ENCODE assay signal across 14 mouse cellular contexts in the genomic region with DNA sequence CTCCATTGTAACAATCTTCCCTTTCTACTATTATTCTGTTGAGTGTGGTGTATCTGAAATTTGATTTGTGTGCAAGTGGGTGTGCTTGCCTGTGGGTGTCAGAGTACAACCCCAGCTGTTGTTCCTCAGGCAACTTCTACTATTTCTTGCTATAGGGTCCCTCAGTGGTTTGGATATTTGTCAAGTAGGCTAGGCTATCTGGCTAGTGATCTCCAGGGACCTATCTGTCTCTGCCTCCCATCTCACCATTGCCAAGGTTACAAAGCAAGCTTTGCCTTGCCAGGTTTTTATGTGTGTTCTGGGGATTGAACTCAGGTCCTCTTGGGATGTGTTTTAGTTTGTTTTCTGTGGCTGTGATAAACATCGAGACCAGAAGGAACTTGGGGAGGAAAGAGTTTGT.
DNase-seq lines count a peak whose midpoint lies in the region; ATAC-seq and TF ChIP-seq lines count a peak whose summit lies in the region.
"Had no signal": no experiment of that assay in that cellular context is flagged by ENCODE, and none has a peak within 500 bp of the region (broad histone marks: within the 10 kb centered on the region; RNA-seq: fewer than 3 reads in every experiment).

No protein-coding gene starts in this region.

- no peak for TF ChIP-seq CTCF in heart, adult 2 months (IDR thresholded peaks at IDR 0.05)
- TF ChIP-seq CTCF in kidney, adult 2 months (conservative IDR thresholded peaks at IDR 0.05; ENCODE audit: insufficient read depth, insufficient read length, low read depth, low read length) = no peak

- no peaks in the 10 kb centered on the region for H3K79me2 ChIP-seq in heart, adult 2 months (replicated peaks; ENCODE audit: control insufficient read depth, insufficient read depth, low read length)

- TF ChIP-seq POLR2A in heart, adult 2 months (IDR thresholded peaks at IDR 0.05; ENCODE audit: insufficient read depth, low read depth, low read length) = no peak
- TF ChIP-seq POLR2A in kidney, adult 2 months (IDR thresholded peaks at IDR 0.05; ENCODE audit: low read depth, low read length) = no peak

- no peaks in the 10 kb centered on the region for H3K9me3 ChIP-seq in heart, embryonic 11.5 days (replicated peaks; ENCODE audit: control insufficient read depth, low read length)
- H3K9me3 ChIP-seq in kidney, embryonic 16.5 days (ENCODE audit: low read length) = no peaks in the 10 kb centered on the region
- H3K9me3 ChIP-seq: limb, embryonic 12.5 days had no signal

- TF ChIP-seq EP300 in heart, adult 2 months (IDR thresholded peaks at IDR 0.05; ENCODE audit: insufficient read depth, low read depth, low read length) = no peak

- H3K27ac ChIP-seq in heart, adult 2 months = 0 out of 2 replicates have a peak overlapping the region, but pooled peaks have one; percentile 2
- H3K27ac ChIP-seq in heart, embryonic 11.5 days (ENCODE audit: low read depth, low read length) = no peak overlapping the region
- no peak overlapping the region for H3K27ac ChIP-seq in kidney, adult 2 months (ENCODE audit: insufficient read depth, low read depth, low read length)
- H3K27ac ChIP-seq in kidney, embryonic 16.5 days (ENCODE audit: low read length) = peak overlapping the region; percentile 38; the same call in 1 of the 2 replicates
- H3K27ac ChIP-seq: hindbrain, embryonic 14.5 days; limb, embryonic 12.5 days had no signal

- intact Hi-C loops in heart, adult 2 months (cut with DNase I) = no loop called here

- WGBS in heart, adult 2 months = 24% methylated on average over 1 of the region's 1 CpGs
- 84% methylated on average over 1 of the region's 1 CpGs for WGBS in heart, embryonic 11.5 days (ENCODE audit: insufficient replicate concordance)
- WGBS in kidney, adult 2 months = 77% methylated on average over 1 of the region's 1 CpGs
- 54% methylated on average over 1 of the region's 1 CpGs for WGBS in kidney, embryonic 16.5 days

- DNase-seq in heart, adult 2 months = no peak
- peak; percentile 39 for DNase-seq in kidney, adult 2 months
- no peak for DNase-seq in kidney, postnatal 25 days
- peak; percentile 3 for DNase-seq in NIH3T3 (ENCODE audit: low read depth)
- DNase-seq: cerebellum, adult 11 months; right cerebral cortex, postnatal 14 days had no signal

- no peak overlapping the region for H3K4me3 ChIP-seq in heart, adult 2 months
- no peak overlapping the region for H3K4me3 ChIP-seq in heart, embryonic 11.5 days (ENCODE audit: low read depth, low read length)
- no peak overlapping the region for H3K4me3 ChIP-seq in kidney, adult 2 months (ENCODE audit: insufficient read depth, low read depth, low read length)
- H3K4me3 ChIP-seq in kidney, embryonic 16.5 days (ENCODE audit: low read length) = no peak overlapping the region
- H3K4me3 ChIP-seq: limb, embryonic 12.5 days; myocyte had no signal

- H3K4me2 ChIP-seq in heart, embryonic 11.5 days = no peak overlapping the region
- H3K4me2 ChIP-seq in kidney, embryonic 16.5 days (replicated peaks; ENCODE audit: low read depth, low read length) = no peak overlapping the region
- H3K4me2 ChIP-seq: hindbrain, embryonic 14.5 days; limb, embryonic 12.5 days had no signal

- ATAC-seq in heart, embryonic 11.5 days (replicated peaks; ENCODE audit: insufficient number of reproducible peaks, low FRiP score, low TSS enrichment) = no peak
- ATAC-seq in kidney, embryonic 16.5 days (ENCODE audit: low FRiP score, low TSS enrichment) = peak; percentile 69; the same call in 1 of the 2 replicates
- no peak for ATAC-seq in megakaryocyte progenitor cell, adult 5-6 weeks (replicated peaks; ENCODE audit: poor library complexity)
- ATAC-seq: forebrain, embryonic 14.5 days had no signal

- no peaks in the 10 kb centered on the region for H3K36me3 ChIP-seq in heart, adult 2 months (ENCODE audit: control insufficient read depth, insufficient read depth, low read length)
- H3K36me3 ChIP-seq in heart, embryonic 11.5 days (ENCODE audit: control insufficient read depth, insufficient read depth, low read length) = no peaks in the 10 kb centered on the region
- H3K36me3 ChIP-seq in kidney, adult 2 months (ENCODE audit: control insufficient read depth, insufficient read depth, low read length) = no peaks in the 10 kb centered on the region
- no peaks in the 10 kb centered on the region for H3K36me3 ChIP-seq in kidney, embryonic 16.5 days (ENCODE audit: insufficient read depth, low read length)
- H3K36me3 ChIP-seq: G1E; limb, embryonic 12.5 days had no signal

- H3K4me1 ChIP-seq in heart, adult 2 months (ENCODE audit: control insufficient read depth, insufficient read depth, low read length) = peaks cover 2% of the 10 kb centered on the region; the same call in 1 of the 2 replicates
- H3K4me1 ChIP-seq in heart, embryonic 11.5 days (ENCODE audit: control insufficient read depth, insufficient read depth, low read length) = 0 out of 2 replicates have a peak, but pooled peaks cover 5% of the 10 kb centered on the region
- no peaks in the 10 kb centered on the region for H3K4me1 ChIP-seq in kidney, adult 2 months (ENCODE audit: control insufficient read depth, insufficient read depth, low read length)
- H3K4me1 ChIP-seq in kidney, embryonic 16.5 days (ENCODE audit: insufficient read depth, low read length) = peaks cover 23% of the 10 kb centered on the region
- H3K4me1 ChIP-seq: limb, embryonic 12.5 days had no signal

- no peak overlapping the region for H3K9ac ChIP-seq in heart, adult 2 months (ENCODE audit: low read depth, low read length)
- H3K9ac ChIP-seq in heart, embryonic 11.5 days (ENCODE audit: low read depth, low read length) = no peak overlapping the region
- H3K9ac ChIP-seq in kidney, embryonic 16.5 days (replicated peaks; ENCODE audit: low read length) = no peak overlapping the region
- H3K9ac ChIP-seq: hindbrain, embryonic 14.5 days; limb, embryonic 12.5 days had no signal

- H3K27me3 ChIP-seq in heart, adult 2 months (ENCODE audit: control insufficient read depth, insufficient read depth, low read length) = no peaks in the 10 kb centered on the region
- H3K27me3 ChIP-seq in heart, embryonic 11.5 days (ENCODE audit: control insufficient read depth, insufficient read depth, low read length) = no peaks in the 10 kb centered on the region
- no peaks in the 10 kb centered on the region for H3K27me3 ChIP-seq in kidney, adult 2 months (replicated peaks; ENCODE audit: control insufficient read depth, insufficient read depth, low read length)
- no peaks in the 10 kb centered on the region for H3K27me3 ChIP-seq in kidney, embryonic 16.5 days (ENCODE audit: insufficient read depth, low read length)

Comparison
In these comparisons a context has a peak if more than half of its experiments do, and no peak if none do; other contexts are left out.
1. DNase-seq: peak in kidney, adult 2 months (single experiment) and NIH3T3 (single experiment); none in heart, adult 2 months (0 of 2) and kidney, postnatal 25 days (0 of 2).
2. H3K27ac ChIP-seq: peak in heart, adult 2 months (single experiment) and kidney, embryonic 16.5 days (single experiment); none in heart, embryonic 11.5 days (single experiment) and kidney, adult 2 months (single experiment).